Comparison of ENCODE assay signal across 7 mouse cellular contexts in the genomic region with DNA sequence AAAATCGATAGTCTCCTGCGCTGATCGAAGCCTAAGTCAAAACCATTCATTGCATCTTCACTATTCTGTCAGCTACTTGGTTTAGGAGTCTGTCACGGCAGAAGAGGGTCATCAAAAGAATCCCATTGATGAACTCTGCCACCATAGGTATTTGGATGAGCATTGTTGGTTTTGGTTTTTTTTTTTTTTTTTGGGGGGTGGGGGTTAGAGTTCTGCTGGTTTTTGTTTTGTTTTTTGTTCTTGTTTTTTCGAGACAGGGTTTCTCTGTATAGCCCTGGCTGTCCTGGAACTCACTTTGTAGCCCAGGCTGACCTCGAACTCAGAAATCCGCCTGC. TPM values are rescaled to one million over a fixed set of nuclear protein-coding genes. Genes with fewer than 3 reads are reported as not detected.
DNase-seq lines count a peak whose midpoint lies in the region; ATAC-seq and TF ChIP-seq lines count a peak whose summit lies in the region.

No protein-coding gene starts in this region.

- 23% methylated on average over 7 of the region's 7 CpGs for WGBS in lung, embryonic 14.5 days
- WGBS in limb, embryonic 11.5 days: 24% methylated on average over 7 of the region's 7 CpGs
- whole genome bisulfite sequencing in olfactory bulb, adult 2 months: 23% methylated on average over 7 of the region's 7 CpGs

- H3K4me2 ChIP-seq in lung, embryonic 14.5 days: peak overlapping the region; percentile 74
- peak overlapping the region; percentile 52; the same call in 1 of the 2 replicates for H3K4me2 ChIP-seq in limb, embryonic 11.5 days (ENCODE audit: low read depth, severe bottlenecking)

- peak overlapping the region; percentile 92 for H3K9ac ChIP-seq in lung, embryonic 14.5 days
- H3K9ac ChIP-seq in limb, embryonic 11.5 days (ENCODE audit: low read length): no peak overlapping the region

- no peaks in the 10 kb centered on the region for H3K36me3 ChIP-seq in lung, embryonic 14.5 days (ENCODE audit: insufficient read depth)
- no peaks in the 10 kb centered on the region for H3K36me3 ChIP-seq in limb, embryonic 11.5 days (ENCODE audit: control insufficient read depth, insufficient read depth, low read length)

- no peak for TF ChIP-seq CTCF in lung, embryonic 14.5 days (IDR thresholded peaks at IDR 0.05; ENCODE audit: low read depth)
- TF ChIP-seq CTCF in embryonic fibroblast, embryonic 13.5 days (IDR thresholded peaks at IDR 0.05; ENCODE audit: borderline replicate concordance, insufficient read depth, low read length): no peak
- no peak for TF ChIP-seq CTCF in olfactory bulb, adult 2 months (IDR thresholded peaks at IDR 0.05; ENCODE audit: insufficient read depth, low read depth, low read length)

- H3K27ac ChIP-seq in lung, embryonic 14.5 days (ENCODE audit: low read depth): no peak overlapping the region
- H3K27ac ChIP-seq in embryonic fibroblast, embryonic 13.5 days (ENCODE audit: insufficient read depth, low read length): no peak overlapping the region
- H3K27ac ChIP-seq in limb, embryonic 11.5 days (replicated peaks; ENCODE audit: low read depth, low read length): no peak overlapping the region
- no peak overlapping the region for H3K27ac ChIP-seq in olfactory bulb, adult 2 months (ENCODE audit: insufficient read depth, low read depth, low read length)

- peak overlapping the region; percentile 99 for H3K4me3 ChIP-seq in lung, embryonic 14.5 days (ENCODE audit: low read depth, low read length)
- H3K4me3 ChIP-seq in embryonic fibroblast, embryonic 13.5 days (ENCODE audit: insufficient read depth, low read length): peak overlapping the region; percentile 71
- peak overlapping the region; percentile 90 for H3K4me3 ChIP-seq in limb, embryonic 11.5 days (ENCODE audit: low read depth, low read length)
- peak overlapping the region; percentile 92 for H3K4me3 ChIP-seq in olfactory bulb, adult 2 months (ENCODE audit: insufficient read depth, low read depth, low read length)

- no peak for ATAC-seq in lung, embryonic 14.5 days (ENCODE audit: insufficient read depth)
- ATAC-seq in limb, embryonic 11.5 days (ENCODE audit: insufficient number of reproducible peaks, low FRiP score, low TSS enrichment, low read depth): no peak

- H3K9me3 ChIP-seq in lung, embryonic 14.5 days (ENCODE audit: low read depth, low read length): no peaks in the 10 kb centered on the region
- no peaks in the 10 kb centered on the region for H3K9me3 ChIP-seq in limb, embryonic 11.5 days (ENCODE audit: control insufficient read depth, low read length)

- TF ChIP-seq POLR2A in embryonic fibroblast, embryonic 13.5 days (IDR thresholded peaks at IDR 0.05; ENCODE audit: low read depth, low read length): no peak
- TF ChIP-seq POLR2A in olfactory bulb, adult 2 months (IDR thresholded peaks at IDR 0.05; ENCODE audit: insufficient read depth, low read depth, low read length): no peak

- no peaks in the 10 kb centered on the region; the same call in 1 of the 2 replicates for H3K4me1 ChIP-seq in lung, embryonic 14.5 days (ENCODE audit: insufficient read depth)
- H3K4me1 ChIP-seq in embryonic fibroblast, embryonic 13.5 days (ENCODE audit: control insufficient read depth, insufficient read depth, low read length): peaks cover 2% of the 10 kb centered on the region; the same call in 1 of the 2 replicates
- H3K4me1 ChIP-seq in limb, embryonic 11.5 days (ENCODE audit: control insufficient read depth, insufficient read depth, low read length): no peaks in the 10 kb centered on the region
- no peaks in the 10 kb centered on the region; the same call in 1 of the 2 replicates for H3K4me1 ChIP-seq in olfactory bulb, adult 2 months (ENCODE audit: control insufficient read depth, insufficient read depth, low read length)

- no peak for DNase-seq in lung, embryonic 14.5 days
- no peak for DNase-seq in lung, postnatal 36 days
- no peak for DNase-seq in limb, embryonic 11.5 days (ENCODE audit: low spot score)
- DNase-seq in cerebellum, adult 8-10 months: no peak
- DNase-seq in cerebellum, postnatal 25 days: no peak

- H3K27me3 ChIP-seq in lung, embryonic 14.5 days (ENCODE audit: insufficient read depth, low read length): no peaks in the 10 kb centered on the region
- H3K27me3 ChIP-seq in limb, embryonic 11.5 days (ENCODE audit: control insufficient read depth, insufficient read depth, low read length): no peaks in the 10 kb centered on the region

RNA-seq across cellular contexts. Expression of gene Ipo11, which starts 0.3 kb away (rescaled TPM):
- polyA plus RNA-seq in lung, embryonic 14.5 days (2014; fragmentation: Nextera tagmentation; extraction: Ambion mirVana): 69.5 and 73.4 TPM in 2 replicates
- polyA plus RNA-seq in embryonic fibroblast, embryonic 13.5 days (2011; ENCODE audit: insufficient read length, low read depth, missing spikeins): 31.5 and 38.1 TPM in 2 replicates
- 69.2 and 70.5 TPM in 2 replicates for polyA plus RNA-seq in limb, embryonic 11.5 days (2014; fragmentation: Nextera tagmentation; extraction: Ambion mirVana)
- polyA plus RNA-seq in olfactory bulb, adult 2 months (2012; ENCODE audit: insufficient read depth, insufficient read length, low replicate concordance, missing spikeins): not detected in 2 replicates

RNA-seq across cellular contexts. Expression of gene Dimt1, which starts 9.8 kb away (rescaled TPM):
- polyA plus RNA-seq in lung, embryonic 14.5 days (2014; fragmentation: Nextera tagmentation; extraction: Ambion mirVana): 48.3 and 56.9 TPM in 2 replicates
- polyA plus RNA-seq in embryonic fibroblast, embryonic 13.5 days (2011; ENCODE audit: insufficient read length, low read depth, missing spikeins): 25.4 and 29.2 TPM in 2 replicates
- polyA plus RNA-seq in limb, embryonic 11.5 days (2014; fragmentation: Nextera tagmentation; extraction: Ambion mirVana): 56.4 and 58.6 TPM in 2 replicates
- polyA plus RNA-seq in olfactory bulb, adult 2 months (2012; ENCODE audit: insufficient read depth, insufficient read length, low replicate concordance, missing spikeins): not detected in 2 replicates

Comparison
In these comparisons a context has a peak if more than half of its experiments do, and no peak if none do; other contexts are left out.
1. RNA of gene Ipo11, which starts 0.3 kb away (polyA plus RNA-seq): 69.5 to 73.4 TPM in lung, embryonic 14.5 days, 69.2 to 70.5 TPM in limb, embryonic 11.5 days and 31.5 to 38.1 TPM in embryonic fibroblast, embryonic 13.5 days; not detected in olfactory bulb, adult 2 months; every median in the first group is over 10 times any median in the second.
2. RNA of gene Dimt1, which starts 9.8 kb away (polyA plus RNA-seq): 48.3 to 56.9 TPM in lung, embryonic 14.5 days, 56.4 to 58.6 TPM in limb, embryonic 11.5 days and 25.4 to 29.2 TPM in embryonic fibroblast, embryonic 13.5 days; not detected in olfactory bulb, adult 2 months; every median in the first group is over 10 times any median in the second.
3. Peak in every context shown above with its lines, with median percentiles within 50 percentile points of each other: H3K4me3 ChIP-seq.